ENCODE assay signal across 7 mouse cellular contexts in genomic region chr13:13784420-13784936, GRCm38 (mm10). TPM values are rescaled to one million over a fixed set of nuclear protein-coding genes. Genes with fewer than 3 reads are reported as not detected.
DNase-seq lines count a peak whose midpoint lies in the region; ATAC-seq and TF ChIP-seq lines count a peak whose summit lies in the region.

No protein-coding gene starts in this region.

- H3K4me3 ChIP-seq in liver, embryonic 11.5 days (ENCODE audit: low read depth, low read length): peak overlapping the region; percentile 57
- H3K4me3 ChIP-seq in cortical plate, adult 2 months (ENCODE audit: insufficient read depth, low read length): peak overlapping the region; percentile 49
- peak overlapping the region; percentile 55 for H3K4me3 ChIP-seq in heart, postnatal 0 days (ENCODE audit: low read depth, low read length)
- peak overlapping the region; percentile 51 for H3K4me3 ChIP-seq in midbrain, embryonic 11.5 days (ENCODE audit: low read depth, low read length)

- peak; percentile 36; the same call in 1 of the 2 replicates for ATAC-seq in liver, embryonic 11.5 days (replicated peaks; ENCODE audit: low FRiP score)
- peak; percentile 39; the same call in 1 of the 2 replicates for ATAC-seq in heart, postnatal 0 days (ENCODE audit: insufficient read depth, low read depth)
- peak; percentile 77 for ATAC-seq in midbrain, embryonic 11.5 days (ENCODE audit: low FRiP score)
- ATAC-seq in inflammation-experienced regulatory T-cells, adult 6 months: no peak

- H3K9me3 ChIP-seq in liver, embryonic 11.5 days (ENCODE audit: control insufficient read depth, low read length): no peaks in the 10 kb centered on the region
- H3K9me3 ChIP-seq in heart, postnatal 0 days (replicated peaks; ENCODE audit: control insufficient read depth, low read length): no peaks in the 10 kb centered on the region
- H3K9me3 ChIP-seq in midbrain, embryonic 11.5 days (ENCODE audit: control insufficient read depth, low read length): no peaks in the 10 kb centered on the region

- no peak for TF ChIP-seq EP300 in heart, postnatal 0 days (IDR thresholded peaks at IDR 0.05; ENCODE audit: low read depth)

- no peaks in the 10 kb centered on the region for H3K36me3 ChIP-seq in liver, embryonic 11.5 days (ENCODE audit: control insufficient read depth, insufficient read depth, low read length)
- H3K36me3 ChIP-seq in heart, postnatal 0 days (replicated peaks; ENCODE audit: control insufficient read depth, insufficient read depth, low read length): no peaks in the 10 kb centered on the region
- no peaks in the 10 kb centered on the region for H3K36me3 ChIP-seq in midbrain, embryonic 11.5 days (ENCODE audit: control insufficient read depth, insufficient read depth, low read length)

- WGBS in liver, embryonic 11.5 days: 1% methylated on average over 55 of the region's 59 CpGs
- WGBS in heart, postnatal 0 days: under 1% methylated on average over 55 of the region's 59 CpGs
- WGBS in midbrain, embryonic 11.5 days: under 1% methylated on average over 58 of the region's 59 CpGs

- H3K4me1 ChIP-seq in liver, embryonic 11.5 days (replicated peaks; ENCODE audit: control insufficient read depth, insufficient read depth, low read length): peaks cover 9% of the 10 kb centered on the region; the same call in 1 of the 2 replicates
- no peaks in the 10 kb centered on the region for H3K4me1 ChIP-seq in cortical plate, adult 2 months (ENCODE audit: control insufficient read depth, insufficient read depth, low read length)
- peaks cover 13% of the 10 kb centered on the region for H3K4me1 ChIP-seq in heart, postnatal 0 days (ENCODE audit: control insufficient read depth, insufficient read depth)
- H3K4me1 ChIP-seq in midbrain, embryonic 11.5 days (ENCODE audit: control insufficient read depth, insufficient read depth, low read length): peaks cover 13% of the 10 kb centered on the region

- TF ChIP-seq POLR2A in cortical plate, adult 2 months (IDR thresholded peaks at IDR 0.05; ENCODE audit: extremely low read depth, insufficient read depth, low read length): no peak

- H3K27me3 ChIP-seq in liver, embryonic 11.5 days (replicated peaks; ENCODE audit: control insufficient read depth, insufficient read depth, low read length): peaks cover 42% of the 10 kb centered on the region
- H3K27me3 ChIP-seq in heart, postnatal 0 days (ENCODE audit: control insufficient read depth, insufficient read depth, low read length): peaks cover 42% of the 10 kb centered on the region
- H3K27me3 ChIP-seq in midbrain, embryonic 11.5 days (ENCODE audit: control insufficient read depth, insufficient read depth, low read length): peaks cover 35% of the 10 kb centered on the region

- peak overlapping the region; percentile 92 for H3K4me2 ChIP-seq in liver, embryonic 11.5 days
- peak overlapping the region; percentile 89 for H3K4me2 ChIP-seq in heart, postnatal 0 days (ENCODE audit: low read depth, low read length)
- peak overlapping the region; percentile 76 for H3K4me2 ChIP-seq in midbrain, embryonic 11.5 days

- no peak overlapping the region for H3K9ac ChIP-seq in liver, embryonic 11.5 days (ENCODE audit: low read depth, low read length)
- no peak overlapping the region for H3K9ac ChIP-seq in heart, postnatal 0 days (replicated peaks; ENCODE audit: low read depth, low read length)
- H3K9ac ChIP-seq in midbrain, embryonic 11.5 days (ENCODE audit: low read length): peak overlapping the region; percentile 47; the same call in 1 of the 2 replicates

- H3K27ac ChIP-seq in liver, embryonic 11.5 days (ENCODE audit: low read depth, low read length): no peak overlapping the region
- 0 out of 2 replicates have a peak overlapping the region, but pooled peaks have one; percentile 15 for H3K27ac ChIP-seq in cortical plate, adult 2 months (ENCODE audit: insufficient read depth, low read length)
- no peak overlapping the region for H3K27ac ChIP-seq in heart, postnatal 0 days (ENCODE audit: low read depth)
- H3K27ac ChIP-seq in midbrain, embryonic 11.5 days (ENCODE audit: low read depth, low read length): no peak overlapping the region

- TF ChIP-seq CTCF in cortical plate, adult 2 months (IDR thresholded peaks at IDR 0.05; ENCODE audit: extremely low read depth, insufficient read depth, low read length): no peak
- TF ChIP-seq CTCF in heart, postnatal 0 days (IDR thresholded peaks at IDR 0.05; ENCODE audit: low read depth): no peak

- DNase-seq in liver, embryonic 11.5 days (ENCODE audit: low spot score): no peak
- no peak for DNase-seq in liver
- DNase-seq in heart, postnatal 0 days (ENCODE audit: low spot score): no peak
- peak; percentile 90 for DNase-seq in midbrain, embryonic 11.5 days (ENCODE audit: low spot score, missing footprints)
- no peak for DNase-seq in frontal cortex, postnatal 10 days (ENCODE audit: low spot score in 2 of 2)

RNA-seq across cellular contexts. Expression of gene Gng4, which starts 0.6 kb away (rescaled TPM):
- 0.55 TPM in 1 of 2 replicates, not detected in the other for polyA plus RNA-seq in liver, embryonic 11.5 days (2014; fragmentation: Nextera tagmentation; extraction: Ambion mirVana)
- 28.9 and 38.8 TPM in 2 replicates for polyA plus RNA-seq in cortical plate, adult 2 months (2012; rRNA removed)
- total RNA-seq in heart, postnatal 0 days (2014; rRNA removed; ENCODE audit: low replicate concordance): 0.15 TPM in 1 of 2 replicates, not detected in the other
- polyA plus RNA-seq in heart, postnatal 0 days (2015; fragmentation: Nextera tagmentation; extraction: Ambion mirVana): 0.16 and 0.22 TPM in 2 replicates
- polyA plus RNA-seq in midbrain, embryonic 11.5 days (2014; fragmentation: Nextera tagmentation; extraction: Ambion mirVana): 2.0 and 2.6 TPM in 2 replicates
- polyA plus RNA-seq in inflammation-experienced regulatory T-cells, adult 6 months (2017; shearing (Covaris generic)): not detected
